Mouse (Mus musculus) liver, embryonic 13.5 days (tissue): ENCODE measurements around the gene Mdm2. TPM values are rescaled to one million over a fixed set of nuclear protein-coding genes. Genes with fewer than 3 reads are reported as not detected.
A peak's percentile ranks its signal among the peaks of the same experiment; 100 is the strongest.

Experiments used
- ATAC-seq: fragments of 200-750 bp; cut with Nextera tagmentation; 2 replicates; pipeline ENCODE4 v1.8.0; 2017; ENCODE audit warnings: low read depth, mild to moderate bottlenecking, moderate number of reproducible peaks, moderate library complexity
- DNase-seq: peaks from one replicate; pipeline ENCODE4 v3.0.0; 2022
- H3K27ac ChIP-seq: fragments of 300-500 bp; sonication (generic); 2 replicates; pipeline ENCODE4 v1.5.1; 2015; ENCODE audit warnings: moderate library complexity, mild to moderate bottlenecking, inconsistent platforms
- H3K27me3 ChIP-seq: fragments of 300-500 bp; sonication (generic); 2 replicates; pipeline ENCODE4 v1.6.1; 2015; ENCODE audit warnings: mild to moderate bottlenecking, inconsistent platforms
- H3K36me3 ChIP-seq: fragments of 300-500 bp; sonication (generic); 2 replicates; pipeline ENCODE4 v1.6.1; 2015; ENCODE audit warnings: mild to moderate bottlenecking, inconsistent platforms
- H3K4me1 ChIP-seq: fragments of 300-500 bp; sonication (generic); replicated peaks from 2 replicates; pipeline ENCODE4 v1.6.1; 2015; ENCODE audit warnings: inconsistent platforms
- H3K4me2 ChIP-seq: fragments of 300-500 bp; sonication (generic); 2 replicates; pipeline ENCODE4 v1.6.1; 2015; ENCODE audit warnings: inconsistent platforms, mild to moderate bottlenecking, moderate library complexity
- H3K4me3 ChIP-seq: fragments of 300-500 bp; sonication (generic); replicated peaks from 2 replicates; pipeline ENCODE4 v1.5.1; 2015; ENCODE audit warnings: mild to moderate bottlenecking, inconsistent platforms
- H3K9ac ChIP-seq: fragments of 300-500 bp; sonication (generic); 2 replicates; pipeline ENCODE4 v1.6.1; 2015; ENCODE audit warnings: mild to moderate bottlenecking, inconsistent platforms
- H3K9me3 ChIP-seq: fragments of 300-500 bp; sonication (generic); replicated peaks from 2 replicates; pipeline ENCODE4 v1.6.1; 2016; ENCODE audit warnings: inconsistent platforms
- WGBS: fragments of 180-500 bp; shearing (Covaris S2); methylation state at CpG from one replicate; pipeline ENCODE4 v1.1.7; 2015; ENCODE audit not compliant: insufficient replicate concordance; 5-methylcytosine and 5-hydroxymethylcytosine counted together
- polyA plus RNA-seq: library from polyadenylated mRNA; unstranded; fragments of >200 nt; fragmentation: Nextera tagmentation; extraction: Ambion mirVana; gene quantifications from 2 replicates; pipeline ENCODE4 v1.2.1, GENCODE M21; 2015

Mdm2 gene
- polyA plus RNA-seq, 1 experiment from 2014 or later, result 16.3 TPM

- DNase-seq (no peak), ATAC-seq (no peak)
- peak overlapping the region; percentile 65 for H3K27ac ChIP-seq
- H3K4me1 ChIP-seq, result peaks cover 31% of the 10 kb centered on the region
- H3K9ac ChIP-seq, result peak overlapping the region; percentile 23; the same call in 1 of the 2 replicates
- no peaks in the 10 kb centered on the region for H3K36me3 ChIP-seq
- H3K4me2 ChIP-seq, result no peak overlapping the region
- no peaks in the 10 kb centered on the region for H3K9me3 ChIP-seq
- 69% methylated on average over 13 of the region's 13 CpGs for WGBS
- H3K27me3 ChIP-seq, result no peaks in the 10 kb centered on the region
- H3K4me3 ChIP-seq, result no peak overlapping the region
Observed at GRCm38 (mm10) chr10:117677494-117678236, 32.9 kb downstream of the Mdm2 start.

DNA sequence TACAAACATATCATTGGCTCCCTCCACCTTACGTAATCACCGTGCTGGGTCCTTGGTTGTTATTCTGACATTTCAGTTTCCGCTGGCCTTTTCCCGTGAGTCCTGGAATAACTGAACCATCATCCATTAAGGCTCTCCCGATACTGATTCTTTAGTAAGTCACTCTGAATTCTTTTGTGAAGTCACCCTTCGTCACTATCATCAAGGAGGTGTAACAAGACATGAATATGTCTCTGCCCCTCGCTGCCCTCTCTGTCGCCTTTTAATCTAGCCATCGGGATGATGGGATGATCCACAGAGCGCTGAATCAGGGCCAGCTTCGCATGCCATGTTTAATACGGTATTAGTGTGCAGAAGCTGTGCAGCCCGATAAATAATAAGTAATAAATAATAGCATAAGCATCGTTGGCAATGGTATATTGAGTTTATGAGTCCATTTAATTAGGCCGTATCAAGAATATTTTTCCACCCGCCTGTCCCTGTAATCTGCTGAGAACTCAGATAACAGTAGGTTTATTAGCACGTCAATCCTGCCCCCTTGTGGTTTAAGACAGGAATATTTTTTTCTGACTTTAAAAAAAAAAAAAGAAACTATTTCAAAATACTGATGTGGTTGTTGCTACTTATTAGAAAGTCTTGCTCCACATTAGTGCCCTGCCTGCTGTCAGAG, 33.8 kb downstream of the Mdm2 start:
- ATAC-seq (no peak), DNase-seq (no peak)
- WGBS, result 21% methylated on average over 17 of the region's 17 CpGs
- H3K27me3 ChIP-seq, result no peaks in the 10 kb centered on the region
- peaks cover 31% of the 10 kb centered on the region for H3K4me1 ChIP-seq
- 0 out of 2 replicates have a peak overlapping the region, but pooled peaks have one; percentile 12 for H3K4me3 ChIP-seq
- H3K9me3 ChIP-seq, result no peaks in the 10 kb centered on the region
- no peaks in the 10 kb centered on the region for H3K36me3 ChIP-seq
- no peak overlapping the region for H3K9ac ChIP-seq
- H3K27ac ChIP-seq, result no peak overlapping the region
- H3K4me2 ChIP-seq, result peak overlapping the region; percentile 50

GRCm38 (mm10) chr10:117676036-117676643, 34.4 kb downstream of the Mdm2 start:
- Histone ChIP-seq H3K9ac (0 out of 2 replicates have a peak overlapping the region, but pooled peaks have one; percentile 17), H3K36me3 (no peaks in the 10 kb centered on the region), H3K9me3 (no peaks in the 10 kb centered on the region), H3K4me2 (peak overlapping the region; percentile 50), H3K27ac (no peak overlapping the region), H3K4me1 (peaks cover 31% of the 10 kb centered on the region), H3K27me3 (no peaks in the 10 kb centered on the region), H3K4me3 (no peak overlapping the region; the same call in 1 of the 2 replicates)
- DNase-seq, result no peak
- 34% methylated on average over 19 of the region's 19 CpGs for WGBS
- ATAC-seq, result no peak

DNA sequence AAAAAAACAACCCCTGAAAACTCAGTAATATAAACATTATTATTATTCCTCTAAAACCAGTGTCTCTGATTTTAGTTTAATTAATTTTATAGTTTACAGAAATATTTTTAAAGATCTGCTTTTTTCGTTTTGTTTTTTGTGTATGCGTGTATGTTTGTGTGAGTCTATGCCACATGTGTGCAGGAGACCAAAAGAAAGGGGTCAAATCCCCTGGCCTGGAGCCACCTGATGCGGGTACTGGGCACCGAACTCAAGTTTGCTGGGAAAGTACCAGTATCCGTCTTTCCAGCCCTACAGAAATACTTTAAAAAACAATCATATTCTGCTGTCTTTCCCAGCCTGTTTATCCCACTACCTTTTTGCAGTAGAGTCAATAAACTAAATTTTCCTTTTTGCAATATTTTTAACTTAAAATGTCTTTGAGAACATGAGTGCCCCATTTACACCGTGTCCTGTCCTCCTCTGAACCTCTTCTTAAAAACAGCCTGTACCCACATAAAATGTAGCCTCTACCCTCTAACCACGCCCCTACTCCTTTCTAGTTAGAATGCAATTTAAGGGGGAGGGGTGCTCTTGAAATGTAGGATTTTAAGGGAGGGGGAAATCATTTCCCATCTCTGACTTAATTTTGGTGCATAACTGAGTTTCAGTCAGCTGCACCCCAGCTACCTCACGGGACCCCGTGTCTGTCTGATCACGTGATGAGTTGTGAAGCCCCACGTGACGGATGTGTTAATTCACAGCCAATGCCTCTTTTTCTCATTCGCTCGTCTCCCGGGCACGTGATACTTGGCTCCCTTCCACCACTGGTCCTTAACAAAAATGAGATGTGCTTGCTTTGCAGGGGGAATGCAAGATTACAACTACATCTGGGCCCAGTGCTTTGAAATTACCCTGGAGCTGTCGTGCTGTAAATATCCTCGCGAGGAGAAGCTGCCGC, 35.2 kb downstream of the Mdm2 start:
- no peaks in the 10 kb centered on the region for H3K36me3 ChIP-seq
- H3K4me1 ChIP-seq, result peaks cover 31% of the 10 kb centered on the region
- no peaks in the 10 kb centered on the region for H3K27me3 ChIP-seq
- DNase-seq, result peak; percentile 24
- H3K9ac ChIP-seq, result no peak overlapping the region
- 37% methylated on average over 20 of the region's 20 CpGs for WGBS
- H3K9me3 ChIP-seq, result no peaks in the 10 kb centered on the region
- no peak overlapping the region for H3K27ac ChIP-seq
- no peak for ATAC-seq
- no peak overlapping the region; the same call in 1 of the 2 replicates for H3K4me3 ChIP-seq
- H3K4me2 ChIP-seq, result peak overlapping the region; percentile 50

DNA sequence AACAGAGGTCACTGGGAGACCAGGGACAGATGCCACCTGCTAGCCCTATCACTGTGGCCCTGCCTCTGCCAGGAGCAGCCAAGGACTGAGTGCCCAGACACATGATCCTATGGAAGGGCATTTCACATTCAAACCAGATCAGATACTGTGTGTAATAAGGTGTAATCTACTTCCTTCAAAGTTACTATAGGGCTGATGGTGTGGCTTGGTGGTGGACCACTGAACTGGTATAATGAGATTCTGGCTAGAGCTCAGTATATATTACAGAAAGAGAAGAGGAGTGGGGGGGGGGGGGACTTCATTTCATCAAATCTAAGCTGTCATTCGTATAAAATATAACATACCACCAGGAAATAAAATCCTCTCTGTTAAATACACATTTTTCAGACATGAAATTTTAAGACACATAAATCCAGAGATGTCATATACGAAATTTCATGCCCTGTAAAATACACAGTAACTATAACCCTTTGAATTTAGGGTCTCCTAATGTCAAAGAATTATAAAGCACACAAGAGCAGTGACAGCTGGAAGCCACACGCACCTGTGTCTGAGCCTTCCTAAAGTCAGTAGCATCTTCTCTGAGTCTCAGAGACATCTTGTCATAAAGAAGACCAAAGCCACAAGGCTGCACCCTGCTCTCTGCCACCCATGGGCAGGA, 36.1 kb downstream of the Mdm2 start:
- WGBS, result 56% methylated on average over 3 of the region's 3 CpGs
- no peaks in the 10 kb centered on the region for H3K9me3 ChIP-seq
- no peak for ATAC-seq
- H3K4me2 ChIP-seq, result no peak overlapping the region
- no peak overlapping the region for H3K9ac ChIP-seq
- no peaks in the 10 kb centered on the region for H3K36me3 ChIP-seq
- no peaks in the 10 kb centered on the region for H3K27me3 ChIP-seq
- H3K27ac ChIP-seq, result no peak overlapping the region
- no peak for DNase-seq
- H3K4me1 ChIP-seq, result peaks cover 31% of the 10 kb centered on the region
- no peak overlapping the region for H3K4me3 ChIP-seq

- no peaks in the 10 kb centered on the region for H3K36me3 ChIP-seq
- DNase-seq (no peak), ATAC-seq (no peak)
Observed at GRCm38 (mm10) chr10:117673913-117674312, 36.6 kb downstream of the Mdm2 start.

DNA sequence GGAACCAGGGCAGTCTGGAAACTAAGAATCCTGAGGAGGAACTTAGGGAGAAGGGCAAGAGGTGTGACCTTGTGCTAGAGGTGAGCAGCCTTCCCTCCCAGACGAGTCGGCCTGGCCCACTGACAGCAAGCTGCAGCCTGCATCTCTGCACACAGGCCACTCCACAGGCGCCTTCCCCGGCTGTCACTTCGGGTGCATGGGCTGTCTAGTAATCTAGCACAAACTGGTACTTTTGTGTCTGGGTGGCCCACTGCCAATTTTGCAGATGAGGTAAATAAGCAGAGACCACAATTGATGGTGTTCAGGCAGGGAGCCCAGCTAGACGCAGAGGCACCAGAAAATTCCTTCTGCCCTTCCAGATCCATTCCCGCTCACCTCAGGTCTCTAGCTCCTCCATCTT, 37.9 kb downstream of the Mdm2 start:
- H3K9ac ChIP-seq, result no peak overlapping the region
- H3K9me3 ChIP-seq, result no peaks in the 10 kb centered on the region
- no peak overlapping the region for H3K4me3 ChIP-seq
- H3K4me2 ChIP-seq, result no peak overlapping the region
- H3K36me3 ChIP-seq, result no peaks in the 10 kb centered on the region
- no peak for ATAC-seq
- no peak for DNase-seq
- 73% methylated on average over 7 of the region's 7 CpGs for WGBS
- no peak overlapping the region for H3K27ac ChIP-seq
- H3K27me3 ChIP-seq, result no peaks in the 10 kb centered on the region
- H3K4me1 ChIP-seq, result peaks cover 17% of the 10 kb centered on the region

More at GRCm38 (mm10) chr10:117673913-117674312, 36.6 kb downstream of the Mdm2 start:
- no peak overlapping the region for H3K9ac ChIP-seq
- H3K4me1 ChIP-seq, result peaks cover 29% of the 10 kb centered on the region
- H3K9me3 ChIP-seq, result no peaks in the 10 kb centered on the region
- WGBS, result 64% methylated on average over 1 of the region's 1 CpGs
- no peak overlapping the region for H3K27ac ChIP-seq
- H3K27me3 ChIP-seq, result no peaks in the 10 kb centered on the region
- no peak overlapping the region for H3K4me3 ChIP-seq
- H3K4me2 ChIP-seq, result no peak overlapping the region

DNA sequence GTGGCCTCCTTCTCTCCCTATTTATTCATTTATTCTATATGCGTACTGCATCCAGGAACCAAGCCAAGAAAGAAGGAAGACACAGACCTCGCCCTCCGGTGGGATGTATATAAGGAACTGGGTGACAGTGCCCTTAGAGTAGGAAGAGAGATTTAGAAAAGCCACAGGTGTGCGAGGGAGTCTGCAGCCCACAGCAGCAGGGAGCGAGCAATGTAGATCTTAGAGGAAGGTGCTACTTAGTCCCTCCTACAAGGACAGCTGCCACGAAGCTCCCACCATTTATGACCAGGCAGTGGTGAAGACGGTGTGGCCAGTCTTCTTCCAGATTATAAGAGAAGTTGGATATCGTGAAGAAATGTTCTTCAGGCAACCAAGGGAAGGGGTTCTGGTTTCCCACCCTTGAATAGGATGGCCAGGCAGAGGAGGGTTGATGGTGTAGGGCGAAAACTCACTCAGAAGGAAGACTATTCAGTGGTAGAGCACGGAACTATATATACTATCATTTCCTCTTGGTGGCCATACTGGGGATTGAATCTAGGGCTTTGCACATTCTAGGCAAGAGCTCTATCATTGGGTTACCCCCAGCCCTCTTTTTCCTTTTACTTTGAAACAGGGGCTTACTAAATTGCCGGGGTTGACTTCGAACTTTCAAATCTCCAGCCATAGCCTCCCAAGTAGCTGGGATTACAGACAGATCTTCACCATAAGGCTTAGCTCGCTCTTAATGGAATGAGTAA, 38.5 kb downstream of the Mdm2 start:
- Histone ChIP-seq H3K9ac (no peak overlapping the region), H3K27ac (no peak overlapping the region), H3K36me3 (no peaks in the 10 kb centered on the region), H3K4me1 (peaks cover 13% of the 10 kb centered on the region), H3K4me2 (no peak overlapping the region), H3K27me3 (no peaks in the 10 kb centered on the region), H3K4me3 (no peak overlapping the region), H3K9me3 (no peaks in the 10 kb centered on the region)
- ATAC-seq (no peak), DNase-seq (no peak)
- whole genome bisulfite sequencing, result 73% methylated on average over 13 of the region's 13 CpGs

DNA sequence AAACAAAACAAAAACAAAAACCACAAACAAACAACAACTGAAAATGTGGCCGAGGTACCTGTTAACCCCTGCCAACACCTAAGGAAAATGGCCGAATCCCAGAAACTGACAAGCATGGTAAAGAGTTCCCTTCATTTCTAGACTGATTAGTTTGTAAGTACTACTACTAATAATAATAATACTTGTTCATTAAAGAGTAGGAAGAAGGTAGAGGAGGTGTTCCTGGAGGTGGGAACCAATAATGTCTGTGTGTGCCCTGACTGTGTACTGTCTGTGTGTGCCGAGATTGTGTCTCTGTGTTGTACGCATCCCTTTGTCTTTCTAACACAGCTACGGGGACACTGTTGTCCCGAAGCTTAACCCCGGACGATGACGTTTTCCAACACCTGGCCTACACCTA, 39.3 kb downstream of the Mdm2 start:
- Histone ChIP-seq H3K36me3 (no peaks in the 10 kb centered on the region), H3K27ac (no peak overlapping the region), H3K27me3 (no peaks in the 10 kb centered on the region), H3K9me3 (no peaks in the 10 kb centered on the region), H3K9ac (no peak overlapping the region), H3K4me3 (no peak overlapping the region), H3K4me1 (peaks cover 7% of the 10 kb centered on the region), H3K4me2 (no peak overlapping the region)
- DNase-seq (no peak), ATAC-seq (no peak)
- WGBS, result 66% methylated on average over 9 of the region's 9 CpGs

- DNase-seq, result no peak
- Histone ChIP-seq H3K36me3 (no peaks in the 10 kb centered on the region), H3K4me2 (no peak overlapping the region), H3K9ac (no peak overlapping the region), H3K4me1 (peaks cover 2% of the 10 kb centered on the region), H3K4me3 (no peak overlapping the region), H3K27me3 (no peaks in the 10 kb centered on the region), H3K9me3 (no peaks in the 10 kb centered on the region), H3K27ac (no peak overlapping the region)
- WGBS, result 64% methylated on average over 5 of the region's 5 CpGs
- ATAC-seq, result no peak
Observed at GRCm38 (mm10) chr10:117670791-117671190, 39.8 kb downstream of the Mdm2 start.
